10 mouse cellular contexts compared by ENCODE assay signal in the genomic region with DNA sequence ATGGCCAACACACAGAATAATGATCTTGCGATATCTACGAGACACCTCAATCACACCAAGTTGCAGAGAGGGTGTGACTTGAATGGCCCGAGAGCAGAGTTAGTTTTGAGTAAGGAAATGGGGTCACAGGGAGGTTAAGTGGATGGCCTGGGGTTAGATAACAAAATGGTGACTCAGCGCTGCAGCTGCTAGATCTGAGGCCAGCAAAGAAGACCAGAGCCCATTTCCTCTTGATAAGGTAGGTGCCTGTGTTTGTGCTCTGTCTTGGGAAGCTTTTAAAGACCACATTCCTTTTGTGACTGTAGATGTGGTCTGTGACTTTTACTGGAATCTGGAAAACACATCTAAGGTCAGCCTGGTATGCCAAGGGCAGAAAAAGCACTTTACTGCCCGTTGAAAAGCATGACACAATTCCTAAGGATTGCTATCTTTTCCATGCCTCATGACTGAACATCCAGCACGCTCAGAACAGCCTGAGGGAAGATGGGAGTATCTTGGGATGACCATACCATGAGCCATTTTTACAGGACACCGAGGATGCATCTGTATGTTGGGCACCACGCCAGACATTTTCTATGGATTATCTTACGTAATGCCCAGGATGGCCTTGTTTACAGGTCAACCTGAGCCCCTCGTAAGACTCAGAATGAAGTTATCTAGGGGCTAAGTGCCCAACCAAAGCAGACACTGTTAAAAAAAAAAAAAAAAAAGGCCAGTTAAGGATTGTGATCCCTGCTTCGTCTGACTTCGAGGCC.
DNase-seq lines count a peak whose midpoint lies in the region; ATAC-seq and TF ChIP-seq lines count a peak whose summit lies in the region.
"Had no signal": no experiment of that assay in that cellular context is flagged by ENCODE, and none has a peak within 500 bp of the region (broad histone marks: within the 10 kb centered on the region; RNA-seq: fewer than 3 reads in every experiment).

No protein-coding gene starts in this region.

- no peak overlapping the region for H3K4me2 ChIP-seq in lung, embryonic 15.5 days
- H3K4me2 ChIP-seq in heart, postnatal 0 days (ENCODE audit: low read depth, low read length), result no peak overlapping the region

- ATAC-seq in lung, embryonic 15.5 days (ENCODE audit: borderline replicate concordance, extremely low read depth, low FRiP score, low TSS enrichment), result 0 out of 2 replicates have a peak, but pooled peaks have one; percentile 27
- ATAC-seq in heart, postnatal 0 days (ENCODE audit: insufficient read depth, low read depth), result 0 out of 2 replicates have a peak, but pooled peaks have one; percentile 33
- peak; percentile 71 for ATAC-seq in megakaryocyte-erythroid progenitor cell, adult 5-6 weeks (replicated peaks; ENCODE audit: low FRiP score, low TSS enrichment, poor library complexity, severe bottlenecking)
- no peak for ATAC-seq in activated CD4-positive, CD25-positive, alpha-beta regulatory T cell, adult 4 months

- no peaks in the 10 kb centered on the region for H3K36me3 ChIP-seq in lung, embryonic 15.5 days
- H3K36me3 ChIP-seq in heart, postnatal 0 days (replicated peaks; ENCODE audit: control insufficient read depth, insufficient read depth, low read length), result no peaks in the 10 kb centered on the region

- TF ChIP-seq EP300 in heart, postnatal 0 days (IDR thresholded peaks at IDR 0.05; ENCODE audit: low read depth), result no peak

- intact Hi-C loops in heart, postnatal 14 days (cut with DNase I), result no loop called here

- H3K27ac ChIP-seq in lung, embryonic 15.5 days, result no peak overlapping the region
- no peak overlapping the region for H3K27ac ChIP-seq in heart, postnatal 0 days (ENCODE audit: low read depth)
- H3K27ac ChIP-seq: kidney, postnatal 0 days had no signal

- H3K4me3 ChIP-seq in lung, embryonic 15.5 days, result no peak overlapping the region
- H3K4me3 ChIP-seq in heart, postnatal 0 days (ENCODE audit: low read depth, low read length), result no peak overlapping the region

- TF ChIP-seq CTCF in heart, postnatal 0 days (IDR thresholded peaks at IDR 0.05; ENCODE audit: low read depth), result no peak

- DNase-seq in heart, adult 11 months, result peak; percentile 84
- DNase-seq in heart, postnatal 14 days, result no peak
- DNase-seq in lung, postnatal 25 days (ENCODE audit: low spot score), result no peak
- no peak for DNase-seq in heart, postnatal 0 days (ENCODE audit: low spot score)
- no peak for DNase-seq in ovary, adult 18-20 months (ENCODE audit: low spot score)
- DNase-seq: left cerebral cortex, postnatal 4 days had no signal

- H3K4me1 ChIP-seq in lung, embryonic 15.5 days, result peaks cover 10% of the 10 kb centered on the region
- peaks cover 6% of the 10 kb centered on the region; the same call in 1 of the 2 replicates for H3K4me1 ChIP-seq in heart, postnatal 0 days (ENCODE audit: control insufficient read depth, insufficient read depth)

- H3K9me3 ChIP-seq in lung, embryonic 15.5 days, result no peaks in the 10 kb centered on the region
- 0 out of 2 replicates have a peak, but pooled peaks cover 7% of the 10 kb centered on the region for H3K9me3 ChIP-seq in heart, postnatal 0 days (replicated peaks; ENCODE audit: control insufficient read depth, low read length)

- no peak overlapping the region for H3K9ac ChIP-seq in lung, embryonic 15.5 days
- no peak overlapping the region for H3K9ac ChIP-seq in heart, postnatal 0 days (replicated peaks; ENCODE audit: low read depth, low read length)

- H3K27me3 ChIP-seq in lung, embryonic 15.5 days, result no peaks in the 10 kb centered on the region
- no peaks in the 10 kb centered on the region for H3K27me3 ChIP-seq in heart, postnatal 0 days (ENCODE audit: control insufficient read depth, insufficient read depth, low read length)

- 20% methylated on average over 12 of the region's 12 CpGs for WGBS in lung, embryonic 15.5 days
- 23% methylated on average over 12 of the region's 12 CpGs for WGBS in heart, postnatal 0 days
